Mouse (Mus musculus): ENCODE measurements around the gene Plagl1.
"Not testable (repeated sequence)": the region's sequence is repeated elsewhere in the genome, so short reads cannot be mapped to it uniquely, and the experiment has no call there.

Gene Plagl1

GRCm38 (mm10) chr10:13060021-13060668 is at the start of gene Plagl1:
TSS of gene Plagl1 (plus strand) at chr10:13060504.
- no peak for DNase-seq

- no peak for DNase-seq
These were observed 46.3 kb upstream of the Plagl1 start for GRCm38 (mm10) chr10:13014026-13014425.

- DNase-seq = peak; percentile 83
These were observed 43.7 kb upstream of the Plagl1 start for GRCm38 (mm10) chr10:13016573-13016972.

GRCm38 (mm10) chr10:13018510-13018909 is 41.8 kb upstream of the Plagl1 start:
- peak; percentile 39 for DNase-seq

GRCm38 (mm10) chr10:13019026-13019425 is 41.3 kb upstream of the Plagl1 start:
- no peak for DNase-seq

- no peak for DNase-seq
These were observed 38.2 kb upstream of the Plagl1 start for GRCm38 (mm10) chr10:13022103-13022502.

- not testable (repeated sequence) for DNase-seq
These were observed 36.3 kb upstream of the Plagl1 start for GRCm38 (mm10) chr10:13023985-13024384.

GRCm38 (mm10) chr10:13027702-13028101 is 32.6 kb upstream of the Plagl1 start:
- DNase-seq = no peak

GRCm38 (mm10) chr10:13028215-13028614 is 32.1 kb upstream of the Plagl1 start:
- no peak for DNase-seq

GRCm38 (mm10) chr10:13029416-13029815 is 30.9 kb upstream of the Plagl1 start:
- no peak for DNase-seq

- DNase-seq = no peak
These were observed 25.0 kb upstream of the Plagl1 start for GRCm38 (mm10) chr10:13035270-13035669.

- DNase-seq = no peak
These were observed 20.6 kb upstream of the Plagl1 start for GRCm38 (mm10) chr10:13039637-13040174.

- no peak for DNase-seq
These were observed 15.6 kb upstream of the Plagl1 start for GRCm38 (mm10) chr10:13044659-13045058.

- DNase-seq = no peak
These were observed 12.5 kb upstream of the Plagl1 start for GRCm38 (mm10) chr10:13047816-13048215.

- DNase-seq = no peak
These were observed 3.4 kb upstream of the Plagl1 start for GRCm38 (mm10) chr10:13056863-13057381.

GRCm38 (mm10) chr10:13060821-13061671 is 742 bp downstream of the Plagl1 start:
- DNase-seq = no peak

GRCm38 (mm10) chr10:13062373-13062772 is 2.1 kb downstream of the Plagl1 start:
- DNase-seq = no peak

- no peak for DNase-seq
These were observed 3.2 kb downstream of the Plagl1 start for GRCm38 (mm10) chr10:13063457-13063856.

- no peak for DNase-seq
These were observed 4.9 kb downstream of the Plagl1 start for GRCm38 (mm10) chr10:13065129-13065752.

GRCm38 (mm10) chr10:13071031-13071430 is 10.7 kb downstream of the Plagl1 start:
- DNase-seq = no peak

GRCm38 (mm10) chr10:13076807-13077532 is 16.7 kb downstream of the Plagl1 start:
- no peak for DNase-seq

- DNase-seq = no peak
These were observed 22.2 kb downstream of the Plagl1 start for GRCm38 (mm10) chr10:13082459-13082858.

Measured in lung, postnatal 10 days (tissue).